Mouse (Mus musculus): ENCODE measurements around the gene Arhgap31.

DNA sequence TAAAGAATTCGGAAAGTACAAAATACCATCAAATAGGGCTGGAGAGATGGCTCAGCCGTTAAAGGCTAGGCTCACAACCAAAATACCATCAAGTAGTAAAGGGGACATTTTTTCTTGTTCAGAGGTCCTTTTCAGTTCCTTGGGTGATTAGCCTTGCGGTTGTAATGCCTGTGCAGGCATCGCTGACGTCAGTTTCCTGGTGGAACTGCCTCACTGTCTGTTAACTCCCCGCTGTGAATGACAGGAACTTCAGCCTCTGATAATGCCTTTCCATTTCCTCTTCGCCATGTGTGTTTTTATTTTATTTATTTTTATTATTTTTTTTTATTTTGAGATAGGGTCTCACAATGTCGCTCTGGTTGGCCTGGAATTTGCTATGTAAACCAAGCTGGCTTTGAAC lies 17.8 kb upstream of the Arhgap31 start:
- TF ChIP-seq POLR2A (IDR thresholded peaks at IDR 0.05; ENCODE audit: borderline replicate concordance, low read depth, low read length) (no peak), CTCF (IDR thresholded peaks at IDR 0.05; ENCODE audit: low read depth, low read length) (no peak)
